Mouse (Mus musculus): Measurements from ENCODE around the gene Tex261.
"Not testable (repeated sequence)": the region's sequence is repeated elsewhere in the genome, so short reads cannot be mapped to it uniquely, and the experiment has no call there.

Tex261 gene

DNA sequence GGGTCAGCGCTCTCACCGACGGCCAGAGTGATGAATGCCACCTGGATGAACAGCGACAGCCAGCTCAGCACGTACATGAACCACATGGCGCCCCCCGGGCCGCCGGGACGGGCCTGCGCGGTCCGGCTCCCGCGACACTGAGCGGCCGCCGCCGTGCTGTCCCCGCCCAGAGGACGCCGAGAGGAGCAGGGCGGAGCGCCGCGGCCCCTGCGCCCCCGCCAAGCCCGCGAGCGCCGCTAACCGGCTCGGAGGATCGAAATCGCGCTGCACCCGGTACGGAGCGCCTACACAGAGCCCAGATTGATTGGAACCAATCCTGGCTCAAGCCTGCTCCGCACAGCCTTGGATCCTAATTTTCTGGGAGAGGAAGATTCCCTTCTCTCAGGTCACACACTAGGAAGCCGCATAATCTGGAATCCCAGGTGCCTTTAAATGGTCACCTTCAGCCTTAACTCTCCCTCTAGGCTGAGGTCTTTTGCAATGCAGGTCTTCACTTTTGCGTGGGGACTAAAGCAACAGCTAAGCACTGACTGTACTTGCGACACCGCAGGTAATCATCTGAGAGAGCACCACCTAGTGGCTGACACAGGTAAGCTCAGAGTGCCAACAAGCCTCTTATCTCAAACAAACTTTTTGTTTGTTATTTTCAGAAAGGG lies at the start of gene Tex261:
TSS of gene Tex261 (minus strand) at position 176 of the 656 bp plus-strand sequence.
- DNase-seq, result peak; percentile 90

GRCm38 (mm10) chr6:83821856-83822255 lies 46.2 kb upstream of the Tex261 start:
- no peak for DNase-seq

DNA sequence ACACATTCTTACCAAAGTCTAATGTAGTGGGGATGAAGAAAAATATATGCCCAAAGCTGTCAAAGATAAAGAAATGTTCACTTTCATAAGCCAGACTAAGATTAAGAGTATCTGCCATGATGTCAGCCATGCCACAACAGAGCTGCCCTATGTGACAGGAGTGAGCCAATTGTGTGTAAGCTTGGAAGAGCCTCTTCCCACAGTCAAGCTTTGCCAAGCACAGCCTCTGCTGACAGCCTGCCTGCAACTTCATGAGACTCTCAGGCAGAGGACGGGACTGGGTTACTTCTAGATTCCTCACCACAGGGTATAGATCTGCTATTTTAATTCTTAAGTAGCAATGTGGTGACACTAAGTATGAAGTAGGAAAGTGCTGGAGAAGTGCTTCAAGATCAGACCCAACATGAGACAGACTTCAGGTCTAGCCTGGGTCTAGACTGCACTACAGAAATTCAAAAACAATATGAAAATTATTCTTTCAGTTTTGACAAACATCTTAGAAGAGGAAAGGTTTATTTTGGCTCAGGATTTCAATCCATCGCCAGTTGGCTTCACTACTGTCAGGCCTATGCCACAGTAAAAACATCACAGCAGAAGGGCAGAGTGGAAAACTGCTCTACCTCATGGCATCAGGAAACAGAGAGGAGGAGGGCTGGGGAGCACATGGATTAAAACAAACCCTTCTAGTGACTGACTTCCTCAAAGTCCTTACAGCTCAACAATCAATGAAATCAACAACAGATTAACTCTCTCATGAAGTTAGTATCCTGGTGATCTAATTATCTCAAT lies 45.3 kb upstream of the Tex261 start:
- no peak for DNase-seq

GRCm38 (mm10) chr6:83818996-83819395 lies 43.4 kb upstream of the Tex261 start:
- DNase-seq, result no peak

- no peak for DNase-seq
These were observed 40.2 kb upstream of the Tex261 start for GRCm38 (mm10) chr6:83815801-83816200.

DNA sequence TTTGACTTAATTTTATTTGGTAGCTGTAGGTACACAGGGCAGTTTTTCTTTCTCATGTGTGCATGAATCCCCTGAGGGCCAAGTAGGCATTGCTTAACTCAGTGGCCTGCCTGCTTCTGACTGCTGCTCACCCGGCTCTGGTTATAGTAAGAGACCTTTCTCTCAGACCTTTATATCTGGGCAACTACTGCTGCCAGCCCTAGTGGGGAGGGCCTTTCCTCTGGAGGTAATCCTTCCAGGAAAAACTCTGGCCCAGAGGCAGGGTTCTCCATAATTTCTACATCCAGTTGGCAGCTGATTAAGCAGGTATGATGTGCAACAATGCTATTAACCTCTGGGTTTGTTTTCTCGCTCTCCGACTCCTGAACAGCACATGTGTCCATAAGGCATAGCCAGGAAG lies 27.2 kb upstream of the Tex261 start:
- no peak for DNase-seq

GRCm38 (mm10) chr6:83802033-83802432 lies 26.4 kb upstream of the Tex261 start:
- DNase-seq, result no peak

DNA sequence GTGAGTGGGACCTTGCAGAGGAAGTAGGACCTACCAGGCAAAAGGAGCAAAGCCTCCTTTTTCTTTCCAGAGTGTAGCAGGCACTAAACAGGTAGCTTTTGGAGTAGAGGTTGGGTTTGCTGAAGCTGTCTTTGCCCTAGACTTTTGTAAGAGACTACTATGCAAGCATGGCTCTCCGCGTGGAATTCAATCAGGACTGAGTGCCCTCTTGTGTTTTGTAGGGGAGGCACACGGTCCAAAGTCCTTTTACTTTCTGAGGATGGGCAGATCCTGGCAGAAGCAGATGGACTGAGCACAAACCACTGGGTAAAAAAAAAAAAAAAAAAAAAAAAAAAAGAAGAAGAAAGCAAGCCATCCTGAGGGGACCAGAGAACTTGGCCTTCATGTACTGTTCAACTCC lies 21.1 kb upstream of the Tex261 start:
- no peak for DNase-seq

GRCm38 (mm10) chr6:83795492-83795900 lies 19.9 kb upstream of the Tex261 start:
- DNase-seq, result peak; percentile 79

DNA sequence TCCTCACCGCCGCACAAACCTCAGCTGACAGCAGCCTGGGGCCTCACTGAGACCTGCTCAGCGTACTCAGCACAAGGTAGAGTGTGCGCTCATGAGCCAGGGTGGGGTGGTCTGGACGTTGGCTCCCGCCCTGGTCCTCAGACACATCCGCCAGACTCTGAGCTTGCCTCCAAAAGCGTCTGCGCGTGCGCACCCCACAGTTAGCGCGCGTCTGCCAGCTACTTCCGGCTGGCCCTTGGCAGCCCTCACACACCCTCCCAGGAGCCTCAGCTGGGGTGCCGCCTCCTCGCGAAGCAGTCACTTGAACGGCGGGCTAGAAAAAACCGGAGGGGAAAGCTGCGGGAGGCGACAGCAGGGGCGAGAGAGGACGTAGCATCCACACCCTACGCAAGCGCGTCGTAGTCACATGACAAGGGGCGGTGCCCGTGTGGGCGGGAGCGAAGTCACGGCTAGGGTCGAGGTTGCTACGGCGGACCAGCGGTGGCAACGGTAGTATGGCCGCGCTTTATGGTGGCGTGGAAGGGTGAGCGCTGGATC lies 19.2 kb upstream of the Tex261 start, which contains the start of gene Nagk:
TSS of gene Nagk (plus strand) at position 223 of the 537 bp plus-strand sequence.
- peak; percentile 95 for DNase-seq

DNA sequence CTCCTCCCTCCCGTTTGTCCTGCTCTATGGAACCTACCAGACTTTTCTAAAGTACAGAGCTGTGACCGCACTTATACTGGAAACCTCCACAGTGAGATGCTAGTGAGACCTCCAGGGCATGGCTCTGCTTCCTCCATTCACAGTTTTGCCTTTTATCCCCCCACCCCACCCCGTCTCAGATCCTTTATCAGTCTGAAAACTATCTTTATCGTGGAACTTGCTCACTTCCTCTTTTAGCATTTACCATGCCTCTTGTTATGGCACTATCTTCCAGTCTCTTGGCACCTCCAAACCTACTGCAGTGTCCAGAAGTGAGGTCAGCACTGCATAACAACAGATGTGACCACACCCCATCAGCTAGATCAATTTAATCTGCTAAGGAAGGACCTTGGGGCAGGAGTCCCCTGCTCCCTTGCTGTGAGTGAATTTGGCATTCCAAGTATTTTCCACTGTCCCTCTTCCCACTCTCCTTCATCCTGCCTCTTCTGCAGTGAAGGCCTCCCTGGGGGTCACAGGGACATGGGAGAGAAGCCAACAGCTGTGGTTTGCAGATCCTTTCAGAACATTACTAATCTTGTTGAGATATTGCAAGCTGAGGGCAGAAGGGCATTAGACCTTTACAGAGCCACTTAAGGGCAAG lies 15.8 kb upstream of the Tex261 start:
- DNase-seq, result no peak

DNA sequence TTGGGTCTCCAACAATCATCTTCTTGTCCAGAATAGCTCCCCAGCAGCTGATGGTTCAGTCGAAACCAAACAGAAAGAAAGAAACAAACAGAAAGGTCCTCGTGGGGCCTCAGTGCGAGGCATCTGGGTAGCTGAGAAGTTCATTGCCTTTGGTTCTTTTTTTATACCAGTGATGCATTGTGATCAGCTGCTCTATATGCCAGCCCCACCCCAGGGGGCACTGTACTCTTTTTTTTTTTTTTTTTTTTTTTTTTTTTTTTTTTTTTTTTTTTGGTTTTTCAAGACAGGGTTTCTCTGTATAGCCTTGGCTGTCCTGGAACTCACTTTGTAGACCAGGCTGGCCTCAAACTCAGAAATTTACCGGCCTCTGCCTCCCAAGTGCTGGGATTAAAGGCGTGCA lies 14.9 kb upstream of the Tex261 start:
- DNase-seq, result not testable (repeated sequence)

DNA sequence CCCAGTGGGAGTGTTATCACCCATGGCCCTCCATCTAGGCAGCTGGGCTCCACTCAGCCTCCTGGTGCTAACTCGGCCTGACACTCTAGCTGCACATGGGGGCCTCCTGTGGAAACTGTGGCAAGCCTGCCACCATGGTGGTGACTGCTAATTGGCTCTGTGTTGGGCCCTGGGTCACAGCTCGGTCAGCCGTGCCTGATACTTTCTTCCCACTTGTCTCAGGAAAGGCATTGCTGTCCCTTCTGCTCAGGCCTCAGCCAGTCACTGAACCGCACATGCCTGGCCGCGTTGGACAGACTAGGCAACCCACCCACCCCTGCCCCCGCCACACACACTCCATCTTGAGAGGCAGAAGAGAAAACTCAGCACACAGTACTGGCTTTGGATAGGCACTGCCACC lies 12.9 kb upstream of the Tex261 start:
- DNase-seq, result no peak

DNA sequence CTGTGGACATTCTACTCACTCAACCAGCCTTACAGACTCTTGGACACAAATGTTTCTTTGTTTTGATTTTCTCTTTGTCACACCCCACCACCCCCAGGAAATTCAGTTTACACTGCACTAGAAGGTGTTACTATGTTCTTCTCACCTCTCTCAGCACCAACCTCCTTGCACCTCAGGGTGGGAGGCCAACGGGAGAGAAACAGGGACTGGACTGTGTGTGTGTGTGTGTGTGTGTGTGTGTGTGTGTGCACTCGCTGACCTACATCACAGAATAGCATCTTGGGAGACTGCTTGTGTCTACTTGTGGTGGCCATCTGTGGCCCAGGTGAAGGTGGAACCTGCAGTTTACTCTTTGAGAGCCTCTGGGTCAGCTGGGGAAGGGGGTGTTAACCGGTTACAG lies 10.8 kb upstream of the Tex261 start:
- no peak for DNase-seq

GRCm38 (mm10) chr6:83779026-83779425 lies 3.4 kb upstream of the Tex261 start:
- DNase-seq, result peak; percentile 80

GRCm38 (mm10) chr6:83778306-83778705 lies 2.7 kb upstream of the Tex261 start:
- no peak for DNase-seq

DNA sequence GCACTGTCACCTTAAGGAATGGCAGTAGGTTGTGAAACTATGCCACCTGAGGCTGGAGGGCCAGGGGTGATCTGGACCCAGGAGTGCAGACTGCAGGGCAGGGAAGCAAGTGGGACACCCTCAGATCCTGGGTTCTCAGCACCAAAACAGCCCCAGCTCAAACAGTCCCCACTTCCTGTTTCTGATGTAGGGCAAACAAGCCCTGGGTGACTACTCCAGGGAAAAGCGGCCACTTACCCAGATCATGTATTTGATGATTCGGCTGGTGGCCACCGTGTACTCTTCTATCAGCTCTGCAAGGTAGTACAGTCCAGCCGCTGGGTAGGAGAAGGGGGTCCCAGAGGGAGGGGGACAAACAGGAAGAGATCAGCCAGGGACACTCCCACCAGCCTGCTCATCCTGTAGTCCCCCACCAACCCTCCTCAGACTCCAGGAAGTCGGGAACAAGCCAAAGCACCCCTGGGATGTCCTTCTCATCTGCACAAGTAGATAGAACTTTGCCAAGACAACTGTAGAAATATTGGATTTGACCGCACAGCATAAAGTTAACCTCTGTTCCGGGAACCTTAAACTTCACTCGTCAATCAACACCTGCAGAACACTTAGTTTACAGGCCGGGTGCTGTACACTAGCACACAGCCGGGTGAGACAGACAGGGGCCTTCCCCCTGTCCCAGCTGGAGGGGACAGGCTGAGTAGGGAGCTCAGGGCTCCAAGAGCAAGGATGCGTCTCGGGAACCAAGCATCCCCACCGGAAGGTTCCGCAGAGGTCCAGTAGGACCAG lies 641 bp downstream of the Tex261 start:
- no peak for DNase-seq

GRCm38 (mm10) chr6:83774126-83774525 lies 1.5 kb downstream of the Tex261 start:
- peak; percentile 17 for DNase-seq

- DNase-seq, result no peak
These were observed 7.1 kb downstream of the Tex261 start for GRCm38 (mm10) chr6:83768485-83768884.

GRCm38 (mm10) chr6:83766982-83767381 lies 8.6 kb downstream of the Tex261 start:
- DNase-seq, result no peak

DNA sequence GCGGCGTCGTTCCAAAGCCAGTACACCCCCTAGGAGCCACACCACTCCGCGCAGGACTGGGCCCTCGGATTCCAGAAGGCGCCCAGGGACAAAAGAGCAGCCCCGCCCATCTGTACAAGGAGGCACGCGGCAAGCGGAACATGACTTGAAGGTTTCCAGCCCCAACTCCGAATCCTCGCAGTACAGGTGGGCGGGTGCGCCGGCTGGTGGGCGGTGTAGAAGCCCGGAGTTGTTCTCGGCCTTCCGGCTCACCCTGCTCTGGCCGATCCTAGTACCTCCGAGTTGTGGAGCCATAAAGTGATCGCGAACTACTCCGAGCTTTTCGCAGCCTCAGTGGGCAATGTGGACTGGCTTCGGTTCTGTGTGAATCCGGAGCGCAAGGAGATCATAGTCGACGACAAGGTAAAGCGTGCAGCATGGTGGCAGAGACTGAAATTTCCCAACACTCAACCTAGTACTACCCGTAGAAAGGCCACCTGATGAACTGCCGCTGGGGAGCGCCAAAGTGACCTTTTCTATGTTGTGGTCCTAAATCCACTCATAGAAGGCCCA lies 12.7 kb downstream of the Tex261 start:
- DNase-seq, result peak; percentile 51

DNA sequence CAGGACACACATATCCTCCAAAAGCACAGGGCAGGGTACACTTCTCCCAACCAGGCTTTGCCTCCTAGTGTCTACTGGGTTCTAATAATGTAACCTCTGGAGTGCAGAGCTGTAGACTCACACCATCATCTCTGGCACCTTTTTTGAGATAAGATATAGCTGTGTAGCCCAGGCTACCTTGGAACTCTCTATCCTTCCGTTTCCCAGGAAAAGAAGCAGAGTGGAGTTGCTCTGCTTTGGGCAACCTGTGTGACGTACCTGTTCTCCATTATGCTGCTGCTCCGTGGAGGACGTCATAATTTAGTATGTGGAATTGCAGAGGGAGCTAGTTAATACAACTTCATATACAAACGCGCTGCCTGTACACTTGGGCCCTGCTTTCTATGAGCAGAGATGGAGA lies 13.3 kb downstream of the Tex261 start, which contains the start of gene Ankrd53:
TSS of gene Ankrd53 (plus strand) at position 301 of the 400 bp plus-strand sequence.
- DNase-seq, result no peak
